8 mouse cellular contexts compared by ENCODE assay signal in genomic region chr6:82040834-82041487, GRCm38 (mm10). TPM values are rescaled to one million over a fixed set of nuclear protein-coding genes. Genes with fewer than 3 reads are reported as not detected.
DNase-seq lines count a peak whose midpoint lies in the region; ATAC-seq and TF ChIP-seq lines count a peak whose summit lies in the region.

Eva1a (plus strand) TSS chr6:82041043.

- H3K4me1 ChIP-seq in neural tube, embryonic 12.5 days, result peaks cover 17% of the 10 kb centered on the region; the same call in 1 of the 2 replicates

- no peaks in the 10 kb centered on the region for H3K36me3 ChIP-seq in neural tube, embryonic 12.5 days

- peaks cover 32% of the 10 kb centered on the region for H3K27me3 ChIP-seq in neural tube, embryonic 12.5 days (replicated peaks)

- H3K9me3 ChIP-seq in neural tube, embryonic 12.5 days, result no peaks in the 10 kb centered on the region

- H3K9ac ChIP-seq in neural tube, embryonic 12.5 days, result peak within 1 kb of the TSS; percentile 51; the same call in 1 of the 2 replicates

- 0 out of 2 replicates have a peak, but pooled peaks have one; percentile 3 for ATAC-seq in neural tube, embryonic 12.5 days (ENCODE audit: low FRiP score, low read depth)

- no peak for DNase-seq in gastrocnemius, adult 2 months
- DNase-seq in gastrocnemius, postnatal 4 days (ENCODE audit: low spot score in 2 of 2), result no peak
- DNase-seq in right cerebral cortex, postnatal 25 days, result peak; percentile 19
- no peak for DNase-seq in right cerebral cortex, postnatal 36 days (ENCODE audit: low spot score in 2 of 2)
- no peak for DNase-seq in layer of hippocampus, postnatal 10 days (ENCODE audit: low spot score in 2 of 2)
- DNase-seq in cerebellum, postnatal 14 days, result no peak
- no peak for DNase-seq in right cerebral cortex, postnatal 4 days

- intact Hi-C loops in gastrocnemius, adult 2 months (cut with DNase I), result loop anchor here (5.0 kb wide), 2 partner anchors 54 to 56 kb away; no protein-coding TSS in a partner anchor

- H3K4me2 ChIP-seq in neural tube, embryonic 12.5 days (replicated peaks), result peak within 1 kb of the TSS; percentile 96

- H3K4me3 ChIP-seq in gastrocnemius, adult 2 months, result peak within 1 kb of the TSS; percentile 79
- peak within 1 kb of the TSS; percentile 53 for H3K4me3 ChIP-seq in neural tube, embryonic 12.5 days

- no peak for TF ChIP-seq CTCF in gastrocnemius, adult 2 months (IDR thresholded peaks at IDR 0.05)

- H3K27ac ChIP-seq in gastrocnemius, adult 2 months, result peak within 1 kb of the TSS; percentile 81
- no peak within 1 kb of the TSS for H3K27ac ChIP-seq in neural tube, embryonic 12.5 days

- 15% methylated on average over 11 of the region's 11 CpGs for WGBS in neural tube, embryonic 12.5 days

RNA-seq across cellular contexts. Expression of gene Eva1a, which starts in this region (rescaled TPM):
- total RNA-seq in gastrocnemius, adult 2 months (2021), result under 1 TPM; 0.71 to 0.95 TPM
- 1 to 10 TPM; 2.9 to 3.3 TPM for total RNA-seq in gastrocnemius, postnatal 4 days (2021)
- total RNA-seq in layer of hippocampus, postnatal 10 days (2021), result 10 to 100 TPM; 12.0 to 13.2 TPM
- 2.5 and 3.0 TPM in 2 replicates for polyA plus RNA-seq in neural tube, embryonic 12.5 days (2016; fragmentation: Nextera tagmentation; extraction: Ambion mirVana)
